In genomic region chr13:98498561-98498960, GRCm38 (mm10) we compare ENCODE assay signal across 17 mouse cellular contexts.
"Had no signal": no experiment of that assay in that cellular context is flagged by ENCODE, and none has a peak within 500 bp of the region (broad histone marks: within the 10 kb centered on the region; RNA-seq: fewer than 3 reads in every experiment).

No protein-coding gene starts in this region.

- H3K27ac ChIP-seq: midbrain, embryonic 10.5 days; midbrain, embryonic 13.5 days; neural tube, embryonic 13.5 days; neural tube, embryonic 15.5 days had no signal

- ATAC-seq: midbrain, embryonic 13.5 days; midbrain, embryonic 16.5 days had no signal

- H3K4me3 ChIP-seq: midbrain, embryonic 10.5 days; midbrain, embryonic 13.5 days; myocyte; neural tube, embryonic 13.5 days; neural tube, embryonic 15.5 days had no signal

- H3K9me3 ChIP-seq: midbrain, embryonic 10.5 days; midbrain, embryonic 13.5 days; neural tube, embryonic 13.5 days; neural tube, embryonic 15.5 days had no signal

- H3K9ac ChIP-seq: lung, embryonic 14.5 days; midbrain, embryonic 13.5 days; neural tube, embryonic 13.5 days; neural tube, embryonic 15.5 days had no signal

- H3K4me2 ChIP-seq: lung, embryonic 14.5 days; midbrain, embryonic 13.5 days; neural tube, embryonic 13.5 days; neural tube, embryonic 15.5 days had no signal

- DNase-seq: lung, postnatal 10 days; lung, postnatal 4 days; retina, postnatal 1 day; right cerebral cortex, adult 18-20 months; right cerebral cortex, postnatal 25 days; right cerebral cortex, postnatal 4 days; spleen, adult 18-20 months; thymus, adult 18-20 months; thymus, postnatal 14 days; thymus, postnatal 36 days had no signal

- H3K36me3 ChIP-seq: midbrain, embryonic 10.5 days; midbrain, embryonic 13.5 days; neural tube, embryonic 13.5 days; neural tube, embryonic 15.5 days had no signal
